Comparison of ENCODE assay signal across 8 mouse cellular contexts in genomic region chr6:71492756-71493674, GRCm38 (mm10). TPM values are rescaled to one million over a fixed set of nuclear protein-coding genes. Genes with fewer than 3 reads are reported as not detected.
A peak's percentile ranks its signal among the peaks of the same experiment; 100 is the strongest.
DNase-seq lines count a peak whose midpoint lies in the region; ATAC-seq and TF ChIP-seq lines count a peak whose summit lies in the region.

No protein-coding gene starts in this region.

- no peak for TF ChIP-seq POLR2A in bone marrow, adult 2 months (IDR thresholded peaks at IDR 0.05; ENCODE audit: borderline replicate concordance, control insufficient read depth, low read depth, low read length)

- H3K9ac ChIP-seq in hindbrain, embryonic 15.5 days = peak overlapping the region; percentile 94
- H3K9ac ChIP-seq in midbrain, embryonic 14.5 days (replicated peaks; ENCODE audit: low read length) = peak overlapping the region; percentile 98

- no peaks in the 10 kb centered on the region for H3K9me3 ChIP-seq in hindbrain, embryonic 15.5 days
- no peaks in the 10 kb centered on the region for H3K9me3 ChIP-seq in midbrain, embryonic 14.5 days (ENCODE audit: control insufficient read depth, low read length)

- peak; percentile 52 for DNase-seq in kidney, adult 9 months
- DNase-seq in kidney, adult 18-20 months = no peak
- no peak for DNase-seq in midbrain, embryonic 14.5 days
- DNase-seq in spleen, adult 12 weeks (ENCODE audit: low spot score) = no peak
- no peak for DNase-seq in cerebellum, adult 9-11 months
- no peak for DNase-seq in c-Kit-positive CD71-positive TER-119-positive erythroid progenitor cells, embryonic 14.5 days (ENCODE audit: low spot score)

- no peaks in the 10 kb centered on the region for H3K36me3 ChIP-seq in hindbrain, embryonic 15.5 days
- no peaks in the 10 kb centered on the region for H3K36me3 ChIP-seq in midbrain, embryonic 14.5 days (ENCODE audit: control insufficient read depth, insufficient read depth, low read length)

- H3K27me3 ChIP-seq in hindbrain, embryonic 15.5 days = no peaks in the 10 kb centered on the region
- H3K27me3 ChIP-seq in midbrain, embryonic 14.5 days (ENCODE audit: control insufficient read depth, insufficient read depth, low read length) = no peaks in the 10 kb centered on the region

- WGBS in bone marrow, adult 2 months = 25% methylated on average over 21 of the region's 22 CpGs
- 23% methylated on average over 19 of the region's 22 CpGs for WGBS in hindbrain, embryonic 15.5 days
- WGBS in midbrain, embryonic 14.5 days = 28% methylated on average over 20 of the region's 22 CpGs

- H3K27ac ChIP-seq in bone marrow, adult 2 months (ENCODE audit: control insufficient read depth, insufficient read depth, low read depth, low read length, poor library complexity) = peak overlapping the region; percentile 98
- H3K27ac ChIP-seq in hindbrain, embryonic 15.5 days (replicated peaks) = peak overlapping the region; percentile 97
- H3K27ac ChIP-seq in midbrain, embryonic 14.5 days (replicated peaks; ENCODE audit: low read depth, low read length) = peak overlapping the region; percentile 99

- TF ChIP-seq CTCF in bone marrow, adult 2 months (IDR thresholded peaks at IDR 0.05; ENCODE audit: control insufficient read depth, insufficient read depth, low read length) = no peak

- H3K4me3 ChIP-seq in bone marrow, adult 2 months (replicated peaks; ENCODE audit: control insufficient read depth, low read depth, low read length) = peak overlapping the region; percentile 89
- peak overlapping the region; percentile 81 for H3K4me3 ChIP-seq in hindbrain, embryonic 15.5 days
- H3K4me3 ChIP-seq in midbrain, embryonic 14.5 days (replicated peaks; ENCODE audit: low read depth, low read length) = peak overlapping the region; percentile 90

- H3K4me2 ChIP-seq in hindbrain, embryonic 15.5 days = peak overlapping the region; percentile 64
- H3K4me2 ChIP-seq in midbrain, embryonic 14.5 days (ENCODE audit: low read length) = peak overlapping the region; percentile 71

- no peak for ATAC-seq in hindbrain, embryonic 15.5 days (ENCODE audit: low FRiP score, low read depth)
- ATAC-seq in midbrain, embryonic 14.5 days (ENCODE audit: low FRiP score, low TSS enrichment) = no peak

- no peaks in the 10 kb centered on the region for H3K4me1 ChIP-seq in bone marrow, adult 2 months (ENCODE audit: control insufficient read depth, insufficient read depth, low read length)
- peaks cover 18% of the 10 kb centered on the region for H3K4me1 ChIP-seq in hindbrain, embryonic 15.5 days (replicated peaks)
- H3K4me1 ChIP-seq in midbrain, embryonic 14.5 days (ENCODE audit: control insufficient read depth, insufficient read depth, low read length) = peaks cover 17% of the 10 kb centered on the region

RNA-seq across cellular contexts. Expression of gene Rnf103, which starts 0.7 kb away (rescaled TPM):
- 2.2 and 4.1 TPM in 2 replicates for polyA plus RNA-seq in bone marrow, adult 2 months (2011; ENCODE audit: insufficient read depth, insufficient read length, low replicate concordance, missing spikeins)
- 25.5 and 26.5 TPM in 2 replicates for polyA plus RNA-seq in hindbrain, embryonic 15.5 days (2015; fragmentation: Nextera tagmentation; extraction: Ambion mirVana)
- 24.5 and 34.5 TPM in 2 replicates for polyA plus RNA-seq in midbrain, embryonic 14.5 days (2014; fragmentation: Nextera tagmentation; extraction: Ambion mirVana)

RNA-seq across cellular contexts. Expression of gene Chmp3, which starts 50.6 kb away (rescaled TPM):
- polyA plus RNA-seq in bone marrow, adult 2 months (2011; ENCODE audit: insufficient read depth, insufficient read length, low replicate concordance, missing spikeins) = 142 and 180 TPM in 2 replicates
- 54.1 and 56.7 TPM in 2 replicates for polyA plus RNA-seq in hindbrain, embryonic 15.5 days (2015; fragmentation: Nextera tagmentation; extraction: Ambion mirVana)
- polyA plus RNA-seq in midbrain, embryonic 14.5 days (2014; fragmentation: Nextera tagmentation; extraction: Ambion mirVana) = 43.0 and 57.8 TPM in 2 replicates

RNA-seq across cellular contexts. Expression of gene Rmnd5a, which starts 52.6 kb away (rescaled TPM):
- 21.4 and 22.6 TPM in 2 replicates for polyA plus RNA-seq in bone marrow, adult 2 months (2011; ENCODE audit: insufficient read depth, insufficient read length, low replicate concordance, missing spikeins)
- 10.4 and 11.5 TPM in 2 replicates for polyA plus RNA-seq in hindbrain, embryonic 15.5 days (2015; fragmentation: Nextera tagmentation; extraction: Ambion mirVana)
- 5.5 and 6.7 TPM in 2 replicates for polyA plus RNA-seq in midbrain, embryonic 14.5 days (2014; fragmentation: Nextera tagmentation; extraction: Ambion mirVana)
